Mouse (Mus musculus): ENCODE results near the gene C1rb.
"Not testable (repeated sequence)": the region's sequence is repeated elsewhere in the genome, so short reads cannot be mapped to it uniquely, and the experiment has no call there.

C1rb gene

GRCm38 (mm10) chr6:124592186-124592700 lies 22.1 kb downstream of the C1rb start:
- no peak for ATAC-seq (ENCODE audit: insufficient number of reproducible peaks, low FRiP score, low TSS enrichment)

DNA sequence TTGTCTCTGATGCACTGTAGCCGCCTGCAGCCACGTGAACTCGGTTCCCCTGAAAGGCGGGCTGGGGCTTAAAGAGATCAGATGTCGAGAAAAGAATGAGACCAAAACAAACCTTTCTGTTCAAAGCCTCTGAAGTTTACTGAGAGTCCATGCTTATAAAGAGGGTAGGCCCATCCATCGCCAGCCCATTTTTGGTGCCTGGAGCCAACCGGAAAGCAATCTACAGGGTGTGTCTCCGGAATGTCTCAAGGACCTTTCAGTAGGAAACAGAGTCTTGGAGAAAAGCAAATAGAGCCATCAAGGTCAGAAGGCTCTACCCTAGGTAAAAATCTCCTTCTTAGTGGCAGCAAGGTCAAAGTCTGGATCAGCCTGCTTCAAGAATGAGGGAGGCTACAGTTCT lies 23.0 kb downstream of the C1rb start:
- ATAC-seq (ENCODE audit: insufficient number of reproducible peaks, low FRiP score, low TSS enrichment), result no peak

GRCm38 (mm10) chr6:124602031-124602430 lies 31.9 kb downstream of the C1rb start:
- no peak for ATAC-seq (ENCODE audit: insufficient number of reproducible peaks, low FRiP score, low TSS enrichment)

- ATAC-seq (ENCODE audit: insufficient number of reproducible peaks, low FRiP score, low TSS enrichment), result no peak
These were observed 55.5 kb downstream of the C1rb start for GRCm38 (mm10) chr6:124625612-124626011.

GRCm38 (mm10) chr6:124626184-124626583 lies 56.1 kb downstream of the C1rb start:
- not testable (repeated sequence) for ATAC-seq (ENCODE audit: insufficient number of reproducible peaks, low FRiP score, low TSS enrichment)

DNA sequence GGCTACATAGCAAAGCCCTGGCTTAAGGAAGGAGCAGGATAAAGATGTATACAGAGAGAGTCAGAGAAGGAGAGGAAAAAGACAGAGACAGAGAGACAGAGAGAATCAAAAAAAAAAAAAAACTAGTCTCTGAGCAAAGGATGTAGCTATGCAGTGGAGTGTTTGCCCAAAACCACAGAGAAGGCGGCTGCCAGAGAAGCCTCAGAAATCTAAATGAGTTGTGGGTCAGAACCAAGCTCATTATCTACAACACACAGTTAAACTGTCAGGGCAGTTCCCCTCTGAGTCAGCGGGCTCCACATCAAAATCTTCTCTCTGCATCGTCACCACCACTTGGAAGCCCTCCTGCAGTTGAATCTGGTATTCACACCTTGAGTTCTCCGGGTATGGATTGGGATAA lies 60.7 kb downstream of the C1rb start:
- no peak for ATAC-seq (ENCODE audit: insufficient number of reproducible peaks, low FRiP score, low TSS enrichment)

All from cerebellum, adult (tissue).